Mouse (Mus musculus): ENCODE data around the gene Tpo.

DNA sequence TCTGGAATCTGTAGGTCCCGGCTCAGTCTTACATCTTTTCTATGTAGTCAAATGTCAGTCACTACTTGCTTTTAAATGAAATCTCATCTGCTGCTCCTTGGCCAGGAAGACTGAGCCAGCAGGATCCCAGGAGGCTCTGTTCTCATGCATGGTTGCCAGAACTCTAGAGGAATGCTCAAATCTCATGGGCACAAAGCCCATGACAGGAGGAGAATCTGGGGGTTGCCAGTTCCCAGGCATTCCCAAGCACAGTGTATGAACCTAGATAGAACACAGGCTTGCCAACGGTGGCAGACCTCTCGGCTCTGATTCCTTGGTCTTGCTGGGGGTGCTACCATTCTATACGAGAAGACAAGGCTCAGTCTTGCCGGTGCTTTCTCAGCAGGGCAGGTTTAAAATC is 40.3 kb downstream of the Tpo start:
- TF ChIP-seq CTCF (IDR thresholded peaks at IDR 0.05; ENCODE audit: control insufficient read depth, insufficient read depth, insufficient replicate concordance, low read depth, low read length), result no peak
- TF ChIP-seq POLR2A (IDR thresholded peaks at IDR 0.05; ENCODE audit: control insufficient read depth, low read depth, low read length), result no peak
